Comparison of ENCODE assay signal across 13 mouse cellular contexts in the genomic region with DNA sequence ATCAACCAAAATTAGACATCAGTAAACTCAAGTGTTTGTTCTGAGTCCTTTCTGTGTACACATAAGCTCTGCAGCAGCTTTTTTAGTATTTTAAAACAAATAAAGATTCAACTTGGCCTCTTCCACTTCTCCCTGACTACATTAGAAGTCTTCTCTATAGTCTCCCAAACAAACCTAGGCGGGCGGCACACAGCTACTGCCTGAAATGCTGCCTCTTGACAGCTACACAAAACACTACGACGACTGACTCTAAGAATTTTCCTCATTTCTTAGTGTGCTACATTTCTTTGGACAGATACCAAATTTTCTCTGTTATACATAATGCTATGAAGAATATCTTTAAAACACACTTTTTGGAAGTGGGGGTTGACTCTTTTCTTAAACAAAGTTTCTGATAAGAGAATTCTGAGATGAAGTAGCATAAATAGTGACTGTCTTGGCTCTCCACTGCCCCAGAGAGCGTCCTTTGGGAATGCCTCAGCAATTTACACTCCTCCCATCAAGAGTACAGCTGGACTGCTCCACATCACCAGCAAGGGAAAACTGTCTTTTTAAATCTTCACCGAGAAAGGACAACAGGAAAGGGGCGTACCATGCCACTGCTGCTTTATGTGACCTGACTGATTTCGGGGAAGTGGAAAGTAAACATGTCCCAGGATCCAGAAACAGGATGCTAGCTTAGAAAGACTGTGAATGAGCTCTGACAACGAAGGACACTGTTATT. TPM values are rescaled to one million over a fixed set of nuclear protein-coding genes. Genes with fewer than 3 reads are reported as not detected.
DNase-seq lines count a peak whose midpoint lies in the region; ATAC-seq and TF ChIP-seq lines count a peak whose summit lies in the region.
"Had no signal": no experiment of that assay in that cellular context is flagged by ENCODE, and none has a peak within 500 bp of the region (broad histone marks: within the 10 kb centered on the region; RNA-seq: fewer than 3 reads in every experiment).

No protein-coding gene starts in this region.

- TF ChIP-seq CTCF in layer of hippocampus, adult 2 months (conservative IDR thresholded peaks at IDR 0.05): no peak
- TF ChIP-seq CTCF in small intestine, adult 2 months (IDR thresholded peaks at IDR 0.05; ENCODE audit: extremely low read depth, insufficient read length, insufficient replicate concordance, low read depth, low read length): no peak

- H3K27ac ChIP-seq in layer of hippocampus, adult 2 months: 0 out of 2 replicates have a peak overlapping the region, but pooled peaks have one; percentile 8
- peak overlapping the region; percentile 2; the same call in 1 of the 2 replicates for H3K27ac ChIP-seq in liver, embryonic 13.5 days
- H3K27ac ChIP-seq in small intestine, adult 2 months (ENCODE audit: insufficient read depth, low read depth, low read length): peak overlapping the region; percentile 43

- peak; percentile 46 for ATAC-seq in liver, embryonic 13.5 days (ENCODE audit: low read depth)
- ATAC-seq: Patski had no signal

- H3K27me3 ChIP-seq in liver, embryonic 13.5 days: no peaks in the 10 kb centered on the region
- H3K27me3 ChIP-seq in small intestine, adult 2 months (ENCODE audit: control insufficient read depth, insufficient read depth, low read length): no peaks in the 10 kb centered on the region
- H3K27me3 ChIP-seq: Patski had no signal

- H3K9ac ChIP-seq in liver, embryonic 13.5 days: no peak overlapping the region

- H3K36me3 ChIP-seq in liver, embryonic 13.5 days: peaks cover 66% of the 10 kb centered on the region
- H3K36me3 ChIP-seq in small intestine, adult 2 months (ENCODE audit: control insufficient read depth, insufficient read depth, low read length): peaks cover 29% of the 10 kb centered on the region

- H3K4me2 ChIP-seq in liver, embryonic 13.5 days: no peak overlapping the region

- peaks cover 14% of the 10 kb centered on the region for H3K4me1 ChIP-seq in liver, embryonic 13.5 days (replicated peaks)
- H3K4me1 ChIP-seq in small intestine, adult 2 months (ENCODE audit: control insufficient read depth, insufficient read depth, insufficient read length, low read length): peaks cover 3% of the 10 kb centered on the region; the same call in 1 of the 2 replicates

- no peak overlapping the region for H3K4me3 ChIP-seq in layer of hippocampus, adult 2 months
- no peak overlapping the region for H3K4me3 ChIP-seq in liver, embryonic 13.5 days (replicated peaks)
- no peak overlapping the region for H3K4me3 ChIP-seq in small intestine, adult 2 months (ENCODE audit: low read depth, low read length)
- H3K4me3 ChIP-seq: erythroblast, embryonic 14.5 days had no signal

- no peaks in the 10 kb centered on the region for H3K9me3 ChIP-seq in liver, embryonic 13.5 days (replicated peaks)

- WGBS in liver, embryonic 13.5 days (ENCODE audit: insufficient replicate concordance): 59% methylated on average over 9 of the region's 9 CpGs
- 59% methylated on average over 9 of the region's 9 CpGs for WGBS in small intestine, adult 2 months

- no peak for DNase-seq in layer of hippocampus, adult 2 months (ENCODE audit: low spot score in 2 of 2)
- no peak for DNase-seq in layer of hippocampus, adult 9-11 months
- peak; percentile 27 to 48 for DNase-seq in heart, postnatal 10 days
- no peak for DNase-seq in liver, embryonic 13.5 days
- no peak for DNase-seq in thymus, postnatal 4 days
- DNase-seq in ovary, postnatal 36 days (ENCODE audit: low spot score): no peak
- DNase-seq in retina, embryonic 14.5 days (ENCODE audit: low spot score): no peak
- DNase-seq: adrenal gland, postnatal 25 days; cerebellum, postnatal 14 days; gastrocnemius, postnatal 14 days had no signal

- no peak for TF ChIP-seq POLR2A in small intestine, adult 2 months (IDR thresholded peaks at IDR 0.05; ENCODE audit: low read depth, low read length)

- intact Hi-C loops in heart, postnatal 10 days (cut with DNase I): loop anchor here (2.0 to 10.0 kb wide), 2 partner anchors 159 to 417 kb away; no protein-coding TSS in a partner anchor

RNA-seq across cellular contexts. Expression of gene Fkbp15, which starts 12.6 kb away (rescaled TPM):
- 10 to 100 TPM; 41.1 to 43.4 TPM for total RNA-seq in layer of hippocampus, adult 2 months (2021)
- 10 to 100 TPM; 25.5 to 25.8 TPM for total RNA-seq in heart, postnatal 10 days (2021)
- polyA plus RNA-seq in liver, embryonic 13.5 days (2015; fragmentation: Nextera tagmentation; extraction: Ambion mirVana): 15.5 and 15.7 TPM in 2 replicates
- 13.6 and 21.6 TPM in 2 replicates for polyA plus RNA-seq in small intestine, adult 2 months (2012; rRNA removed)

RNA-seq across cellular contexts. Expression of gene Slc31a1, which starts 12.8 kb away (rescaled TPM):
- total RNA-seq in layer of hippocampus, adult 2 months (2021): 10 to 100 TPM; 11.7 to 11.9 TPM
- total RNA-seq in heart, postnatal 10 days (2021): 10 to 100 TPM; 31.3 to 31.8 TPM
- polyA plus RNA-seq in liver, embryonic 13.5 days (2015; fragmentation: Nextera tagmentation; extraction: Ambion mirVana): 39.0 and 48.8 TPM in 2 replicates
- 18.2 and 40.3 TPM in 2 replicates for polyA plus RNA-seq in small intestine, adult 2 months (2012; rRNA removed)

Comparison
In these comparisons a context has a peak if more than half of its experiments do, and no peak if none do; other contexts are left out.
1. DNase-seq: peak in heart, postnatal 10 days (2 of 2); none in layer of hippocampus, adult 2 months (0 of 2), layer of hippocampus, adult 9-11 months (single experiment), liver, embryonic 13.5 days (single experiment), thymus, postnatal 4 days (single experiment), ovary, postnatal 36 days (single experiment) and retina, embryonic 14.5 days (single experiment).
2. Peak in every context shown above with its lines, with median percentiles within 50 percentile points of each other: H3K27ac ChIP-seq.